Mouse (Mus musculus) liver (tissue): ENCODE results near the gene Csf1.

Experiments used
- DNase-seq: peaks from one replicate; pipeline ENCODE4 v3.0.0-alpha.2; 2020; ENCODE audit warnings: mixed read lengths

Csf1 gene

GRCm38 (mm10) chr3:107700625-107701024 is 59.6 kb downstream of the Csf1 start:
- no peak for DNase-seq

- no peak for DNase-seq
Observed at GRCm38 (mm10) chr3:107696910-107697309, 63.4 kb downstream of the Csf1 start.

DNA sequence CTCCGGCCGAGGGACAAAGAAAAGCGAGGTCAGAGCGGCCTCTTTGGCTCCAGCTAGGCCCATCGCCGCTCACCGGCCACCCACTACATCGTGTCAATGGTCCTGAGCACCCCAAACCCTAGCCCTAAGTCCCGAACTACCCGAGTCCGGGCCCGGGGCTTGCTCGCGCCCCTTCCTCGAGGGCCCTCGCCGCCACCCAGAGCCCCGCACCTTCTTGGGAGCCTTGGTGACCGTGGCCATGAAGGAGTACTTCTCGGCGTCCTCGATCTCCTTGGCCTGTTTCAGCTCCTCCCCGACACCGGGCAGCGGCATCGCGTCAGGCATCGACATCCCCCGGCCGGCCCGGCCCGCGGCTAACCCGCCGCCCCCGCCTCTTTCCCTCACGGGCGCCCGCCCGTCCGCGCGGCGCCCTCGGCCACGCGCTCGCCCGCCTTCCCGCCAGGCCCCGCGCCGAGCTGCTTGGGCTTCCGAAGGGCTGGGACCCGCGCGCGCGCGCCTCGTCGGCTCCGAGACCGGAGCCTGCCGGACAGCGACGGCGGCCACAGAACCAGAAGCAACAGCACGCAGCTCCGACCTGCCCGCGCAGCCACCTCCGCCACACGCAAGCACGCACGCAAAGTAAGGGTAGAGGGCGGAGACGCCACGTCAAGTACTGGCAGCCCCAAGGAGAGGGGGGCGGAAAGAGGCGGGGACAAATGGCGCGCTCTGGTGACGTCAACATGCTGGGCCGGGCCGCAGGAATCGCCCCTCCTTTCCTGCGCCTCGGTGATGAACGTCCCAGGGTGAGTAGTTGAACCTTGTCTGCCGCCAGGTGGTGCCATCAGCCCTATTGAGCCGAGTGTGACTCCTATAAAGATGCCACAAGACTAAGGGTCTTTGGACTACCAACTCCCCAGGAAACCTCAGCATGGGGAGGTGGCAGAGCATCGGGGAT is 64.1 kb downstream of the Csf1 start, which contains the start of gene Ahcyl1:
Gene Ahcyl1 (minus strand): TSS at position 613 of the 934 bp plus-strand sequence.
- DNase-seq, result peak; percentile 97

DNA sequence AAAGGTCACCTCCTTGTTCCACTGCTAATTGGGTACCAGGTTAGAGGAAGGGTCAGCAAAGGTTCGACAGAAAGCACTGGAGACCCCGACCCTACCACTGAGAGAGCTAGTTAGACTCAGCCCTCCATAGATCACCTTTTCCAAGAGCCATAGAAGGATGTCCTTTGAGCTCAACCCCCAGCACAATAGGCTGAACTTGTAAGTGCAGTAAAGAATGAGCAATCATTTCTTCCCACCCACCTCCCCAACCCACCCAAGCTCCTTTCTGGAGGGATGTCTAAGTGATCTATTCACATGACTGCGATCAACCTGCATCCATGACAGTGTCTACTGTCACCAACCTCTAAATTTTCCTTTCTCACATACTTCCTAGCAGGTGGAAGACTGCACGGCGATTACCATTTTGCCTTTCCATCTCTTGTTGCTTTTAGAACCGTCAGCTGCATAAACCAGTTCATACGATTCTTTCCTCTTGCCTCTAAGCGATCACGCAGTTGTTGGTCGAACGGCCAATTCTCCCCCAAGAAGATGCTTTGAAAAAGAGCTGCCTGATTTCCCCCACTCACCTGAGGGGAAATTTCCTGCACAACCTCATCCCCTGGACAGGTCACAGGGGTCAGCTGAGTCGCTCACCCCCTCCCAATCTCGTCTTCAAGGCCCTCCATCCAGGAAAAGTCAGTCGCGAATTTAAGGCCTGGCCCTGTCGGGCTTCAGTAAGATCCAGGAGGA is 64.9 kb downstream of the Csf1 start:
- DNase-seq, result no peak

DNA sequence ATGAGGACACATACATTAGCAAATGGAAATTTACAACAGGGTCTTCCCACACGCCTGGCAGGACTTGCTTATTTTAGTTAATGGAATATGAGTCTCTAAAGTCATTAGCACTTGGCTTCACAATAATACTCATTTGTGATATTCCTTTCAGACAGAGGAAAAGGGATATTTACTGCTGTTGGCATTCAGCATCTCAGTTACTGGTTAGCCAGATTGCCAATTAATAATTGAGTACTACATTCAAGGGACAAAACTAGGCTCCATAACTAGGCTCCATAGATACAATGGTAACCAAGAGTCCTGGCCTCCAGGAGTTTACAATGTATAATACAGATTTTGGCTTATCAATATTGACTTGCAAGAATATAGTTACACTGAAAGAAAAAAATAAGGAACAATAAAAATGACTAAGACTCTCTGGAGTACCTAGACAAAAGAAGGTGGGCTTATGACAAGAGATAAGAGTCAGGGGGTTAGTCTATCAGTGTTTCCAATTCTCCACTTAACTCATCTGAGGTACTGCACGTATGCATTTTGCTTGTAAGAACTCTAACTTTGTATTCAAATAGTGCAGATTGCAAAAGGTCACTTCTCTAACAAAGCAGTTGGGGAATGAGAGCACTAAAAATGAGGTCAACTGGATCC is 65.9 kb downstream of the Csf1 start:
- no peak for DNase-seq
